Mouse (Mus musculus): ENCODE measurements around the gene Plagl1. TPM values are rescaled to one million over a fixed set of nuclear protein-coding genes. Genes with fewer than 3 reads are reported as not detected.

Plagl1 gene
- total and polyA plus RNA-seq, 3 experiments = 0.11 to 0.55 TPM; not detected in 1

- ATAC-seq (ENCODE audit: extremely low read depth, insufficient number of reproducible peaks, low FRiP score, poor library complexity, severe bottlenecking) = no peak
- H3K9me3 ChIP-seq (replicated peaks) = no peaks in the 10 kb centered on the region
- H3K4me3 ChIP-seq (ENCODE audit: low read depth, low read length) = no peak overlapping the region
- DNase-seq (ENCODE audit: low spot score) = no peak
- TF ChIP-seq GATA2 (IDR thresholded peaks at IDR 0.05; ENCODE audit: borderline replicate concordance, low read depth, low read length) = no peak
- TF ChIP-seq GATA1 (IDR thresholded peaks at IDR 0.05; ENCODE audit: borderline replicate concordance, low read length) = no peak
- no peak for TF ChIP-seq TAL1 (conservative IDR thresholded peaks at IDR 0.05; ENCODE audit: low read depth, low read length)
- no peak for TF ChIP-seq POLR2AphosphoS5 (IDR thresholded peaks at IDR 0.05; ENCODE audit: insufficient replicate concordance, low read depth, low read length)
- no peak for TF ChIP-seq CTCF (IDR thresholded peaks at IDR 0.05; ENCODE audit: low read depth, low read length)
- H3K27me3 ChIP-seq (ENCODE audit: insufficient read depth, low read length) = no peaks in the 10 kb centered on the region
- H3K4me1 ChIP-seq (ENCODE audit: insufficient read depth, low read depth, low read length) = peaks cover 39% of the 10 kb centered on the region
- H3K36me3 ChIP-seq (replicated peaks) = no peaks in the 10 kb centered on the region
Observed at GRCm38 (mm10) chr10:13027702-13028101, 32.6 kb upstream of the Plagl1 start.

- no peaks in the 10 kb centered on the region for H3K36me3 ChIP-seq (replicated peaks)
- no peak for ATAC-seq (ENCODE audit: extremely low read depth, insufficient number of reproducible peaks, low FRiP score, poor library complexity, severe bottlenecking)
- DNase-seq (ENCODE audit: low spot score) = no peak
- H3K4me1 ChIP-seq (ENCODE audit: insufficient read depth, low read depth, low read length) = peaks cover 34% of the 10 kb centered on the region
- no peak for TF ChIP-seq TAL1 (conservative IDR thresholded peaks at IDR 0.05; ENCODE audit: low read depth, low read length)
- no peak for TF ChIP-seq CTCF (IDR thresholded peaks at IDR 0.05; ENCODE audit: low read depth, low read length)
- TF ChIP-seq GATA1 (IDR thresholded peaks at IDR 0.05; ENCODE audit: borderline replicate concordance, low read length) = no peak
- TF ChIP-seq POLR2AphosphoS5 (IDR thresholded peaks at IDR 0.05; ENCODE audit: insufficient replicate concordance, low read depth, low read length) = no peak
- no peak for TF ChIP-seq GATA2 (IDR thresholded peaks at IDR 0.05; ENCODE audit: borderline replicate concordance, low read depth, low read length)
- no peak overlapping the region for H3K4me3 ChIP-seq (ENCODE audit: low read depth, low read length)
- H3K27me3 ChIP-seq (ENCODE audit: insufficient read depth, low read length) = no peaks in the 10 kb centered on the region
- no peaks in the 10 kb centered on the region for H3K9me3 ChIP-seq (replicated peaks)
Observed at GRCm38 (mm10) chr10:13028215-13028614, 32.1 kb upstream of the Plagl1 start.

GRCm38 (mm10) chr10:13029416-13029815 is 30.9 kb upstream of the Plagl1 start:
- H3K4me3 ChIP-seq (ENCODE audit: low read depth, low read length) = no peak overlapping the region
- H3K9me3 ChIP-seq (replicated peaks) = no peaks in the 10 kb centered on the region
- no peaks in the 10 kb centered on the region for H3K36me3 ChIP-seq (replicated peaks)
- peaks cover 23% of the 10 kb centered on the region for H3K4me1 ChIP-seq (ENCODE audit: insufficient read depth, low read depth, low read length)
- H3K27me3 ChIP-seq (ENCODE audit: insufficient read depth, low read length) = no peaks in the 10 kb centered on the region
- ATAC-seq (ENCODE audit: extremely low read depth, insufficient number of reproducible peaks, low FRiP score, poor library complexity, severe bottlenecking) = no peak
- TF ChIP-seq GATA2 (IDR thresholded peaks at IDR 0.05; ENCODE audit: borderline replicate concordance, low read depth, low read length) = no peak
- TF ChIP-seq GATA1 (IDR thresholded peaks at IDR 0.05; ENCODE audit: borderline replicate concordance, low read length) = no peak
- TF ChIP-seq TAL1 (conservative IDR thresholded peaks at IDR 0.05; ENCODE audit: low read depth, low read length) = no peak
- TF ChIP-seq POLR2AphosphoS5 (IDR thresholded peaks at IDR 0.05; ENCODE audit: insufficient replicate concordance, low read depth, low read length) = no peak
- TF ChIP-seq CTCF (IDR thresholded peaks at IDR 0.05; ENCODE audit: low read depth, low read length) = no peak
- DNase-seq (ENCODE audit: low spot score) = no peak

DNA sequence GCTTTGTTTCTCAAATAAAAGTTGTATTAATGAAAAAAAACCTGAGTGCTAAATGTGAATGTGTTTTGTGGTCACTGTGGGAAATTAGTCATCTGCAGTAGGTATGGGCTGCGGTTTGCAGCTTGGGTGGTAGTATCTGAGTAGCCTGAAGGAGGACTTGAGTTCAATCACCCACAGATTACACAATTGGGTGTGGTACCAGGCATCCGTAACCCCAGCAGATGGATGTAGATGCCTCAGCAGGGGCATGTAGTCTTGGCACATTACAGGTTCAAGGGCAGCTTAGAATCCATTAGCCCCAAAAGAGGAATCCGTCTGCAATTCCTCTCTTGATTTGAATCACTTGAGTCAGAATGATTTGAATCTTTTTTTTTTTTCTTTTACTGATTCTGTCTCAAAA is 25.0 kb upstream of the Plagl1 start:
- Histone ChIP-seq H3K36me3 (replicated peaks) (no peaks in the 10 kb centered on the region), H3K4me1 (ENCODE audit: insufficient read depth, low read depth, low read length) (peaks cover 18% of the 10 kb centered on the region), H3K9me3 (replicated peaks) (peaks cover 12% of the 10 kb centered on the region), H3K4me3 (ENCODE audit: low read depth, low read length) (no peak overlapping the region), H3K27me3 (ENCODE audit: insufficient read depth, low read length) (no peaks in the 10 kb centered on the region)
- ATAC-seq (ENCODE audit: extremely low read depth, insufficient number of reproducible peaks, low FRiP score, poor library complexity, severe bottlenecking) (no peak), DNase-seq (ENCODE audit: low spot score) (no peak)
- no peak for TF ChIP-seq POLR2AphosphoS5 (IDR thresholded peaks at IDR 0.05; ENCODE audit: insufficient replicate concordance, low read depth, low read length)
- TF ChIP-seq TAL1 (conservative IDR thresholded peaks at IDR 0.05; ENCODE audit: low read depth, low read length) = no peak
- TF ChIP-seq CTCF (IDR thresholded peaks at IDR 0.05; ENCODE audit: low read depth, low read length) = no peak
- TF ChIP-seq GATA1 (IDR thresholded peaks at IDR 0.05; ENCODE audit: borderline replicate concordance, low read length) = no peak
- no peak for TF ChIP-seq GATA2 (IDR thresholded peaks at IDR 0.05; ENCODE audit: borderline replicate concordance, low read depth, low read length)

DNA sequence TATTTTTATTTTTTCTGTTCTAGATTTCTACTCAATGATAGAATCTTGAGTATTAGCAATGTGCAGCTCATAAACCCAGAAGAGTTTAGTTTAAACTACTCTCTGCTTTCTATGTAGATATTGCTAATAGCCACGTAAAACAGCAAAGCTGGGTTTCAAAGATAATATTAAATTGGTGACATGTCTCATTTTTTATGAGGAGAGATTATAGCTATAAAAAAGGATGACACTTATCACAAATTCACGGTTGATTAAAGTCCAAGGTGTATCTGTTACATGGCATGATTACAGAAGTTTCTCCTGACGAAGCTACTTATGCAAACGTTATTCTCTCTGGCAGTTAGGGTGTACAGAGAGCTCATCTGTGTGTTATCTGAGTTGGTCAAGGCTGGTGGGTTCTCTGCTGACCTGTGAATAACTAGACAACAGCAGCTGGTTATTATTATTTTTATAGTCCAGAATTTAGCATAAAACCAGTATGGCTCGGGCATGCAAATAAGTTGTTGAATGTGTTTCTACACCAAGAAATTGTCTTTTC is 20.6 kb upstream of the Plagl1 start:
- H3K27me3 ChIP-seq (ENCODE audit: insufficient read depth, low read length) = no peaks in the 10 kb centered on the region
- peak; percentile 92 for ATAC-seq (ENCODE audit: extremely low read depth, insufficient number of reproducible peaks, low FRiP score, poor library complexity, severe bottlenecking)
- DNase-seq (ENCODE audit: low spot score) = peak; percentile 49
- H3K36me3 ChIP-seq (replicated peaks) = no peaks in the 10 kb centered on the region
- H3K9me3 ChIP-seq (replicated peaks) = peaks cover 12% of the 10 kb centered on the region
- no peak overlapping the region; the same call in 1 of the 2 replicates for H3K4me3 ChIP-seq (ENCODE audit: low read depth, low read length)
- no peak for TF ChIP-seq CTCF (IDR thresholded peaks at IDR 0.05; ENCODE audit: low read depth, low read length)
- TF ChIP-seq TAL1 (conservative IDR thresholded peaks at IDR 0.05; ENCODE audit: low read depth, low read length) = peak; percentile 80
- peaks cover 25% of the 10 kb centered on the region for H3K4me1 ChIP-seq (ENCODE audit: insufficient read depth, low read depth, low read length)

DNA sequence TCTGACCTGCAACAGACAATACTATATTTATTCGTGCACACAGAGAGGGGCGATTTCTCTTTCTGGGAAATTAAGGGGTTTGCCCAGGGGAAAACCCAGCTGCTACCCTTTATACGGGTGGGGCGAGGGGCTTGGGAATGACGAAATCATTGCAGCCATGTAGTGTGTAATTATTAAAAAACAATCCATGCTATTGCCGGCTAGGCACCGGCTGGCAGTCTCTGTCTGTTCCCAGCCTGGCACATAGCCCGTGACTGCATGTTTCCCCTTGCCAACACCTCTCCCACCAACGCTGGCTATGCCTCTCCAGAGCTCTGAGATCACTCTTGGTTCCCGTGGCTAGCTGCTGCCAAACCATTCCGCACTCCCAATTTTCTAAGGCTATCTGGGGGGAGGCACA is 15.6 kb upstream of the Plagl1 start:
- Histone ChIP-seq H3K36me3 (replicated peaks) (no peaks in the 10 kb centered on the region), H3K4me1 (ENCODE audit: insufficient read depth, low read depth, low read length) (peaks cover 24% of the 10 kb centered on the region), H3K9me3 (replicated peaks) (no peaks in the 10 kb centered on the region), H3K27me3 (ENCODE audit: insufficient read depth, low read length) (peaks cover 8% of the 10 kb centered on the region), H3K4me3 (ENCODE audit: low read depth, low read length) (no peak overlapping the region)
- no peak for ATAC-seq (ENCODE audit: extremely low read depth, insufficient number of reproducible peaks, low FRiP score, poor library complexity, severe bottlenecking)
- DNase-seq (ENCODE audit: low spot score) = no peak
- TF ChIP-seq GATA2 (IDR thresholded peaks at IDR 0.05; ENCODE audit: borderline replicate concordance, low read depth, low read length) = no peak

- peaks cover 12% of the 10 kb centered on the region for H3K4me1 ChIP-seq (ENCODE audit: insufficient read depth, low read depth, low read length)
- H3K9me3 ChIP-seq (replicated peaks) = no peaks in the 10 kb centered on the region
- peaks cover 8% of the 10 kb centered on the region for H3K27me3 ChIP-seq (ENCODE audit: insufficient read depth, low read length)
Observed at GRCm38 (mm10) chr10:13047816-13048215, 12.5 kb upstream of the Plagl1 start.

More at GRCm38 (mm10) chr10:13047816-13048215, 12.5 kb upstream of the Plagl1 start:
- Histone ChIP-seq H3K4me3 (ENCODE audit: low read depth, low read length) (no peak overlapping the region), H3K36me3 (replicated peaks) (no peaks in the 10 kb centered on the region)
- TF ChIP-seq GATA1 (IDR thresholded peaks at IDR 0.05; ENCODE audit: borderline replicate concordance, low read length) (no peak), POLR2AphosphoS5 (IDR thresholded peaks at IDR 0.05; ENCODE audit: insufficient replicate concordance, low read depth, low read length) (no peak), GATA2 (IDR thresholded peaks at IDR 0.05; ENCODE audit: borderline replicate concordance, low read depth, low read length) (no peak), CTCF (IDR thresholded peaks at IDR 0.05; ENCODE audit: low read depth, low read length) (no peak), TAL1 (conservative IDR thresholded peaks at IDR 0.05; ENCODE audit: low read depth, low read length) (no peak)
- DNase-seq (ENCODE audit: low spot score) (no peak), ATAC-seq (ENCODE audit: extremely low read depth, insufficient number of reproducible peaks, low FRiP score, poor library complexity, severe bottlenecking) (no peak)

Measured in G1E (cell line).